Comparison of ENCODE assay signal across 27 mouse cellular contexts in the genomic region with DNA sequence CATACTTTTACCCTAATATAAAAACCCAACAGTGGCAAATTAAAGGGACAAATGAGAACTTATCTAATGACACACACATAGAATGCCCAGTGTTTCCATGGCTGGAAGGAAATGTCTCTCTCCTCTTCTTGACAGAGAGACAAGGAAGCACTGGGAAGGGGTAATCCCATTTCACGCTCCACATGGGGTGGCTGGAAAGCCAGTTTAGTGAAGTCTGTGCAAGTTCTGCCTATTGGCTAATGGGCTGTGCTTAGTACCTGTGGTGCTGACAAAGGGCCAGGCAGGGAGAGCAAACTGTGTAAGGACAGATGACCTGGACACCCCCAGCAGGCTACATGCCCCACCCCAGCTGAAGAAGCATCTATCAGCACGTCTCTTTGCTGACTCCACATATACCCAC. TPM values are rescaled to one million over a fixed set of nuclear protein-coding genes. Genes with fewer than 3 reads are reported as not detected.
DNase-seq lines count a peak whose midpoint lies in the region; ATAC-seq lines count a peak whose summit lies in the region.
"Had no signal": no experiment of that assay in that cellular context is flagged by ENCODE, and none has a peak within 500 bp of the region (broad histone marks: within the 10 kb centered on the region; RNA-seq: fewer than 3 reads in every experiment).

No protein-coding gene starts in this region.

- DNase-seq in cerebellum, postnatal 10 days = peak; percentile 89 to 94
- no peak for DNase-seq in cerebellum, adult 9-11 months
- DNase-seq in midbrain, embryonic 10.5 days (ENCODE audit: low spot score) = peak; percentile 79
- DNase-seq in c-Kit-positive CD71-positive TER-119-positive erythroid progenitor cells, embryonic 14.5 days (ENCODE audit: low spot score) = no peak
- no peak for DNase-seq in thymus, adult 18-20 months
- DNase-seq: adrenal gland, postnatal 14 days; cerebellum, postnatal 25 days; gastrocnemius, postnatal 25 days; heart, adult 18-20 months; heart, postnatal 10 days; kidney, adult 2 months; liver, postnatal 0 days; lung, postnatal 10 days; right cerebral cortex, adult 18-20 months; right cerebral cortex, postnatal 4 days; thymus, postnatal 25 days had no signal

- H3K9me3 ChIP-seq in midbrain, embryonic 10.5 days (replicated peaks) = no peaks in the 10 kb centered on the region
- H3K9me3 ChIP-seq in midbrain, embryonic 16.5 days (replicated peaks; ENCODE audit: control insufficient read depth, low read length, poor library complexity, severe bottlenecking) = no peaks in the 10 kb centered on the region
- no peaks in the 10 kb centered on the region for H3K9me3 ChIP-seq in midbrain, embryonic 13.5 days
- H3K9me3 ChIP-seq: forebrain, embryonic 12.5 days; heart, embryonic 12.5 days; hindbrain, embryonic 12.5 days; limb, embryonic 12.5 days; neural tube, embryonic 12.5 days had no signal

- H3K36me3 ChIP-seq in midbrain, embryonic 10.5 days = 0 out of 2 replicates have a peak, but pooled peaks cover 2% of the 10 kb centered on the region
- H3K36me3 ChIP-seq in midbrain, embryonic 16.5 days (ENCODE audit: control insufficient read depth, insufficient read depth, low read length) = no peaks in the 10 kb centered on the region
- H3K36me3 ChIP-seq in midbrain, embryonic 13.5 days = 0 out of 2 replicates have a peak, but pooled peaks cover 4% of the 10 kb centered on the region
- H3K36me3 ChIP-seq: forebrain, embryonic 12.5 days; neural tube, embryonic 12.5 days had no signal

- no peak for ATAC-seq in midbrain, embryonic 16.5 days
- ATAC-seq in midbrain, embryonic 13.5 days = peak; percentile 50; the same call in 1 of the 2 replicates
- ATAC-seq: activated CD4-positive, CD25-positive, alpha-beta regulatory T cell, adult 4 months; inflammation-experienced regulatory T-cells, adult 6 months; liver, postnatal 0 days had no signal

- 33% methylated on average over 2 of the region's 2 CpGs for WGBS in midbrain, embryonic 10.5 days
- 30% methylated on average over 2 of the region's 2 CpGs for WGBS in midbrain, embryonic 16.5 days
- WGBS in midbrain, embryonic 13.5 days = 27% methylated on average over 2 of the region's 2 CpGs

- no peak overlapping the region for H3K27ac ChIP-seq in midbrain, embryonic 10.5 days (replicated peaks)
- H3K27ac ChIP-seq in midbrain, embryonic 16.5 days (ENCODE audit: low read length) = no peak overlapping the region
- H3K27ac ChIP-seq in midbrain, embryonic 13.5 days = no peak overlapping the region
- H3K27ac ChIP-seq: forebrain, embryonic 12.5 days; hindbrain, embryonic 12.5 days; kidney, postnatal 0 days; limb, embryonic 12.5 days; neural tube, embryonic 12.5 days had no signal

- no peak overlapping the region for H3K4me3 ChIP-seq in midbrain, embryonic 10.5 days
- H3K4me3 ChIP-seq in midbrain, embryonic 16.5 days (ENCODE audit: low read depth, low read length) = no peak overlapping the region
- H3K4me3 ChIP-seq in midbrain, embryonic 13.5 days (replicated peaks) = no peak overlapping the region
- H3K4me3 ChIP-seq: forebrain, embryonic 12.5 days; heart, embryonic 12.5 days; hindbrain, embryonic 12.5 days; limb, embryonic 12.5 days; neural tube, embryonic 12.5 days had no signal

- no peak overlapping the region for H3K4me2 ChIP-seq in midbrain, embryonic 16.5 days (ENCODE audit: low read length)
- no peak overlapping the region for H3K4me2 ChIP-seq in midbrain, embryonic 13.5 days (replicated peaks)
- H3K4me2 ChIP-seq: forebrain, embryonic 12.5 days; heart, embryonic 12.5 days; hindbrain, embryonic 12.5 days; limb, embryonic 12.5 days; liver, embryonic 11.5 days; neural tube, embryonic 12.5 days had no signal

- H3K27me3 ChIP-seq in midbrain, embryonic 10.5 days (ENCODE audit: low read depth, poor library complexity, severe bottlenecking) = peaks cover 82% of the 10 kb centered on the region
- no peaks in the 10 kb centered on the region for H3K27me3 ChIP-seq in midbrain, embryonic 16.5 days (ENCODE audit: control insufficient read depth, insufficient read depth, low read depth, low read length)
- peaks cover 41% of the 10 kb centered on the region for H3K27me3 ChIP-seq in midbrain, embryonic 13.5 days
- H3K27me3 ChIP-seq: heart, embryonic 12.5 days; hindbrain, embryonic 12.5 days; limb, embryonic 12.5 days; neural tube, embryonic 12.5 days had no signal

- peaks cover 11% of the 10 kb centered on the region for H3K4me1 ChIP-seq in midbrain, embryonic 10.5 days
- H3K4me1 ChIP-seq in midbrain, embryonic 16.5 days (ENCODE audit: control insufficient read depth, insufficient read depth, low read length) = no peaks in the 10 kb centered on the region
- peaks cover 4% of the 10 kb centered on the region; the same call in 1 of the 2 replicates for H3K4me1 ChIP-seq in midbrain, embryonic 13.5 days (replicated peaks)
- H3K4me1 ChIP-seq: forebrain, embryonic 12.5 days; heart, embryonic 12.5 days; hindbrain, embryonic 12.5 days; limb, embryonic 12.5 days; neural tube, embryonic 12.5 days had no signal

- H3K9ac ChIP-seq in midbrain, embryonic 16.5 days (ENCODE audit: low read depth, low read length) = no peak overlapping the region
- no peak overlapping the region for H3K9ac ChIP-seq in midbrain, embryonic 13.5 days (replicated peaks)
- H3K9ac ChIP-seq: forebrain, embryonic 12.5 days; heart, embryonic 12.5 days; hindbrain, embryonic 12.5 days; limb, embryonic 12.5 days; liver, postnatal 0 days; neural tube, embryonic 12.5 days had no signal

RNA-seq across cellular contexts. Expression of a gene that starts 40.4 kb away (rescaled TPM):
- polyA plus RNA-seq in midbrain, embryonic 10.5 days (2016; fragmentation: Nextera tagmentation; extraction: Ambion mirVana) = 18.2 and 20.2 TPM in 2 replicates
- 10.0 and 13.0 TPM in 2 replicates for polyA plus RNA-seq in midbrain, embryonic 16.5 days (2015; fragmentation: Nextera tagmentation; extraction: Ambion mirVana)
- polyA plus RNA-seq in midbrain, embryonic 13.5 days (2015; fragmentation: Nextera tagmentation; extraction: Ambion mirVana) = 11.9 and 14.7 TPM in 2 replicates

RNA-seq across cellular contexts. Expression of a gene that starts 55.9 kb away (rescaled TPM):
- 3.2 and 5.4 TPM in 2 replicates for polyA plus RNA-seq in midbrain, embryonic 10.5 days (2016; fragmentation: Nextera tagmentation; extraction: Ambion mirVana)
- polyA plus RNA-seq in midbrain, embryonic 16.5 days (2015; fragmentation: Nextera tagmentation; extraction: Ambion mirVana) = 8.8 and 9.0 TPM in 2 replicates
- polyA plus RNA-seq in midbrain, embryonic 13.5 days (2015; fragmentation: Nextera tagmentation; extraction: Ambion mirVana) = 18.1 and 18.2 TPM in 2 replicates
- polyA plus RNA-seq: activated CD4-positive, CD25-positive, alpha-beta regulatory T cell, adult 4 months; inflammation-experienced regulatory T-cells, adult 6 months; liver, postnatal 0 days had no signal

Comparison
In these comparisons a context has a peak if more than half of its experiments do, and no peak if none do; other contexts are left out.
1. DNase-seq: peak in cerebellum, postnatal 10 days (2 of 2) and midbrain, embryonic 10.5 days (single experiment); none in cerebellum, adult 9-11 months (single experiment), c-Kit-positive CD71-positive TER-119-positive erythroid progenitor cells, embryonic 14.5 days (single experiment) and thymus, adult 18-20 months (0 of 2).